Mouse (Mus musculus) embryonic facial prominence, embryonic 14.5 days (tissue): Measurements from ENCODE around the gene Zdhhc14. TPM values are rescaled to one million over a fixed set of nuclear protein-coding genes. Genes with fewer than 3 reads are reported as not detected.

ENCODE experiments used
- ATAC-seq: fragments of 200-750 bp; cut with Nextera tagmentation; 2 replicates; pipeline ENCODE4 v1.8.0; 2017; ENCODE audit warnings: low read depth, moderate number of reproducible peaks, moderate TSS enrichment
- DNase-seq: peaks from one replicate; pipeline ENCODE4 v3.0.0-alpha.2; 2015; ENCODE audit warnings: low spot score
- H3K27ac ChIP-seq: fragments of 300-500 bp; sonication (generic); replicated peaks from 2 replicates; pipeline ENCODE4 v1.5.1; 2014; ENCODE audit warnings: low read depth, mild to moderate bottlenecking, low read length, moderate library complexity
- H3K27me3 ChIP-seq: fragments of 300-500 bp; sonication (generic); replicated peaks from 2 replicates; pipeline ENCODE4 v1.6.1; 2014; ENCODE audit warnings: low read length; ENCODE audit not compliant: control insufficient read depth, insufficient read depth
- H3K36me3 ChIP-seq: fragments of 300-500 bp; sonication (generic); 2 replicates; pipeline ENCODE4 v1.6.1; 2014; ENCODE audit warnings: low read length, mixed read lengths; ENCODE audit not compliant: control insufficient read depth, insufficient read depth
- H3K4me1 ChIP-seq: fragments of 300-500 bp; sonication (generic); 2 replicates; pipeline ENCODE4 v1.6.1; 2014; ENCODE audit warnings: antibody characterized with exemption, low read length; ENCODE audit not compliant: control insufficient read depth, insufficient read depth
- H3K4me2 ChIP-seq: fragments of 300-500 bp; sonication (generic); 2 replicates; pipeline ENCODE4 v1.6.1; 2014; ENCODE audit warnings: low read depth, mild to moderate bottlenecking, low read length, moderate library complexity, mixed read lengths
- H3K4me3 ChIP-seq: fragments of 300-500 bp; sonication (generic); 2 replicates; pipeline ENCODE4 v1.5.1; 2014; ENCODE audit warnings: low read depth, mild to moderate bottlenecking, low read length
- H3K9ac ChIP-seq: fragments of 300-500 bp; sonication (generic); 2 replicates; pipeline ENCODE4 v1.6.1; 2014; ENCODE audit warnings: low read depth, mild to moderate bottlenecking, low read length, moderate library complexity, mixed read lengths
- H3K9me3 ChIP-seq: fragments of 300-500 bp; sonication (generic); 2 replicates; pipeline ENCODE4 v1.6.1; 2016; ENCODE audit warnings: low read length; ENCODE audit not compliant: control insufficient read depth
- WGBS: fragments of 180-500 bp; shearing (Covaris S2); extraction: QIAGEN DNeasy Blood & Tissue Kit; methylation state at CpG from one replicate; pipeline ENCODE4 v1.1.7; 2014; 5-methylcytosine and 5-hydroxymethylcytosine counted together
- polyA plus RNA-seq: library from polyadenylated mRNA; unstranded; fragments of >200 nt; fragmentation: Nextera tagmentation; extraction: Ambion mirVana; gene quantifications from 2 replicates; pipeline ENCODE4 v1.2.1, GENCODE M21; 2014

The Zdhhc14 gene
- polyA plus RNA-seq, 1 experiment from 2014 or later, result 4.6 TPM

GRCm38 (mm10) chr17:5627664-5628063 is 135.3 kb downstream of the Zdhhc14 start:
- Histone ChIP-seq H3K27ac (no peak overlapping the region), H3K9me3 (no peaks in the 10 kb centered on the region), H3K36me3 (no peaks in the 10 kb centered on the region), H3K4me1 (no peaks in the 10 kb centered on the region), H3K9ac (no peak overlapping the region), H3K27me3 (no peaks in the 10 kb centered on the region), H3K4me2 (no peak overlapping the region), H3K4me3 (no peak overlapping the region)
- DNase-seq, result peak; percentile 58
- peak; percentile 64; the same call in 1 of the 2 replicates for ATAC-seq
- WGBS, result 85% methylated on average over 5 of the region's 5 CpGs

- no peaks in the 10 kb centered on the region for H3K9me3 ChIP-seq
- H3K27ac ChIP-seq, result no peak overlapping the region
- DNase-seq (no peak), ATAC-seq (no peak)
- no peak overlapping the region for H3K4me2 ChIP-seq
- H3K9ac ChIP-seq, result no peak overlapping the region
- H3K36me3 ChIP-seq, result no peaks in the 10 kb centered on the region
- no peak overlapping the region for H3K4me3 ChIP-seq
- WGBS, result 58% methylated on average over 4 of the region's 4 CpGs
- no peaks in the 10 kb centered on the region for H3K4me1 ChIP-seq
- H3K27me3 ChIP-seq, result no peaks in the 10 kb centered on the region
Measured at GRCm38 (mm10) chr17:5629651-5630050, 137.3 kb downstream of the Zdhhc14 start.

GRCm38 (mm10) chr17:5635254-5635653 is 142.9 kb downstream of the Zdhhc14 start:
- no peak overlapping the region for H3K27ac ChIP-seq
- DNase-seq (no peak), ATAC-seq (no peak)
- H3K4me2 ChIP-seq, result no peak overlapping the region
- no peaks in the 10 kb centered on the region for H3K27me3 ChIP-seq
- H3K9ac ChIP-seq, result no peak overlapping the region
- no peaks in the 10 kb centered on the region for H3K9me3 ChIP-seq
- 85% methylated on average over 2 of the region's 2 CpGs for WGBS
- H3K4me3 ChIP-seq, result no peak overlapping the region
- H3K36me3 ChIP-seq, result no peaks in the 10 kb centered on the region
- H3K4me1 ChIP-seq, result no peaks in the 10 kb centered on the region

- H3K27ac ChIP-seq, result no peak overlapping the region
- no peaks in the 10 kb centered on the region for H3K27me3 ChIP-seq
- no peak for DNase-seq
- no peak for ATAC-seq
- H3K4me2 ChIP-seq, result no peak overlapping the region
- H3K36me3 ChIP-seq, result no peaks in the 10 kb centered on the region
- no peak overlapping the region for H3K4me3 ChIP-seq
- no peaks in the 10 kb centered on the region for H3K9me3 ChIP-seq
- 85% methylated on average over 8 of the region's 8 CpGs for WGBS
- no peaks in the 10 kb centered on the region for H3K4me1 ChIP-seq
- H3K9ac ChIP-seq, result no peak overlapping the region
Measured at GRCm38 (mm10) chr17:5641436-5641835, 149.1 kb downstream of the Zdhhc14 start.

- no peaks in the 10 kb centered on the region for H3K27me3 ChIP-seq
- no peaks in the 10 kb centered on the region for H3K9me3 ChIP-seq
- H3K36me3 ChIP-seq, result no peaks in the 10 kb centered on the region
- ATAC-seq (no peak), DNase-seq (peak; percentile 30)
- no peaks in the 10 kb centered on the region for H3K4me1 ChIP-seq
- no peak overlapping the region for H3K27ac ChIP-seq
- no peak overlapping the region for H3K4me3 ChIP-seq
- no peak overlapping the region for H3K9ac ChIP-seq
- H3K4me2 ChIP-seq, result no peak overlapping the region
- 68% methylated on average over 15 of the region's 15 CpGs for WGBS
Measured at GRCm38 (mm10) chr17:5642918-5643721, 150.8 kb downstream of the Zdhhc14 start.

GRCm38 (mm10) chr17:5650124-5650523 is 157.8 kb downstream of the Zdhhc14 start:
- H3K27me3 ChIP-seq, result no peaks in the 10 kb centered on the region
- no peak overlapping the region for H3K4me3 ChIP-seq
- H3K36me3 ChIP-seq, result no peaks in the 10 kb centered on the region
- H3K4me2 ChIP-seq, result no peak overlapping the region
- no peak overlapping the region for H3K9ac ChIP-seq
- H3K27ac ChIP-seq, result no peak overlapping the region
- 92% methylated on average over 4 of the region's 4 CpGs for WGBS
- ATAC-seq, result no peak
- H3K4me1 ChIP-seq, result no peaks in the 10 kb centered on the region
- no peaks in the 10 kb centered on the region for H3K9me3 ChIP-seq
- DNase-seq, result no peak

GRCm38 (mm10) chr17:5650642-5651041 is 158.3 kb downstream of the Zdhhc14 start:
- WGBS, result 79% methylated on average over 4 of the region's 4 CpGs
- H3K27me3 ChIP-seq, result no peaks in the 10 kb centered on the region
- H3K36me3 ChIP-seq, result no peaks in the 10 kb centered on the region
- no peak overlapping the region for H3K4me2 ChIP-seq
- H3K4me3 ChIP-seq, result no peak overlapping the region
- ATAC-seq, result no peak
- DNase-seq, result no peak
- no peak overlapping the region for H3K27ac ChIP-seq
- no peaks in the 10 kb centered on the region for H3K9me3 ChIP-seq
- H3K9ac ChIP-seq, result no peak overlapping the region
- H3K4me1 ChIP-seq, result no peaks in the 10 kb centered on the region

GRCm38 (mm10) chr17:5651551-5651950 is 159.2 kb downstream of the Zdhhc14 start:
- Histone ChIP-seq H3K9ac (no peak overlapping the region), H3K9me3 (no peaks in the 10 kb centered on the region), H3K4me3 (no peak overlapping the region), H3K27me3 (no peaks in the 10 kb centered on the region), H3K4me1 (no peaks in the 10 kb centered on the region), H3K36me3 (no peaks in the 10 kb centered on the region), H3K27ac (no peak overlapping the region), H3K4me2 (no peak overlapping the region)
- 86% methylated on average over 4 of the region's 4 CpGs for WGBS
- ATAC-seq, result no peak
- no peak for DNase-seq

GRCm38 (mm10) chr17:5653981-5654380 is 161.6 kb downstream of the Zdhhc14 start:
- DNase-seq (no peak), ATAC-seq (no peak)
- H3K9ac ChIP-seq, result no peak overlapping the region
- H3K9me3 ChIP-seq, result no peaks in the 10 kb centered on the region
- no peaks in the 10 kb centered on the region for H3K36me3 ChIP-seq
- WGBS, result 80% methylated on average over 9 of the region's 9 CpGs
- no peak overlapping the region for H3K4me2 ChIP-seq
- no peaks in the 10 kb centered on the region for H3K27me3 ChIP-seq
- H3K4me1 ChIP-seq, result no peaks in the 10 kb centered on the region
- no peak overlapping the region for H3K27ac ChIP-seq
- H3K4me3 ChIP-seq, result no peak overlapping the region
